Mouse (Mus musculus): ENCODE data around the gene Cd151.

The Cd151 gene

DNA sequence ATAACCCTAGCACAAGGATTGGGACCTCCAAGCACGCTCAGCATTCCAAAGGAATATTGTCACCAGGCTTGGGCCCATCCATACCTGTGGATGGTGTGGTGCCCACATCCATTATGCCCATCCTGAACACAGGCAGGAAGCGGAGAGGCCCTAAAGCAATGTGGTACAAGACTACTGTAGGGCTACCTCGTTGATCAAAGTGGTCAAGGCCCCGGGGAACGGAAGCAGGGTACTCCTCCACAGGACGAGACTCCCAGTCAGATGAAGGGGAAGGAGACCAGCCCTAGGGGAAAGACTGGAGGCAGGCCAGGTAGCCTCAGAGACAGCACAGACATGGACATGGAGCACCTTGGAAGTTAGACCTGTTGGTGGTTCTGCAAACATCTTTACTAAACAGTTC lies 5.6 kb downstream of the Cd151 start:
- DNase-seq (ENCODE audit: low read depth, low spot score), result no peak

DNA sequence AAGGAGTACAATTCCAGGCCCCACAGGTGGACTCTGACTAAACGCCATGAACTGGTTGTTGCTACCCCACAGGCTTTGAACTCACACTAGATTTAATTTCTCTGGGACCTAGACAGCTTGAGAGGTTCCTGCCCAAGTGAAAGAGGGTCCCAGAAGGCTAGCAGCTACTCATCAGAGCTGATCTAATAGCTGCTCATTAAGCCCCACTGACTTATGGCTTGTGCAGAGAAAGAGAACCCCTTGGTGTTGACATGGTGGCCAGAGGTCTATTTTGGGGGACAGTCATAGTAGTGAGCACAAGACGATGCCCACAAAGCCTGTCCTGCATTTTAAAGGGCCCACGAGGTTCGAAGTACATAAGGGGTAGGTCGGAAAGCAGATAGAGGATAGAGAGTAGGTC lies 7.0 kb downstream of the Cd151 start:
- no peak for DNase-seq (ENCODE audit: low read depth, low spot score)

DNA sequence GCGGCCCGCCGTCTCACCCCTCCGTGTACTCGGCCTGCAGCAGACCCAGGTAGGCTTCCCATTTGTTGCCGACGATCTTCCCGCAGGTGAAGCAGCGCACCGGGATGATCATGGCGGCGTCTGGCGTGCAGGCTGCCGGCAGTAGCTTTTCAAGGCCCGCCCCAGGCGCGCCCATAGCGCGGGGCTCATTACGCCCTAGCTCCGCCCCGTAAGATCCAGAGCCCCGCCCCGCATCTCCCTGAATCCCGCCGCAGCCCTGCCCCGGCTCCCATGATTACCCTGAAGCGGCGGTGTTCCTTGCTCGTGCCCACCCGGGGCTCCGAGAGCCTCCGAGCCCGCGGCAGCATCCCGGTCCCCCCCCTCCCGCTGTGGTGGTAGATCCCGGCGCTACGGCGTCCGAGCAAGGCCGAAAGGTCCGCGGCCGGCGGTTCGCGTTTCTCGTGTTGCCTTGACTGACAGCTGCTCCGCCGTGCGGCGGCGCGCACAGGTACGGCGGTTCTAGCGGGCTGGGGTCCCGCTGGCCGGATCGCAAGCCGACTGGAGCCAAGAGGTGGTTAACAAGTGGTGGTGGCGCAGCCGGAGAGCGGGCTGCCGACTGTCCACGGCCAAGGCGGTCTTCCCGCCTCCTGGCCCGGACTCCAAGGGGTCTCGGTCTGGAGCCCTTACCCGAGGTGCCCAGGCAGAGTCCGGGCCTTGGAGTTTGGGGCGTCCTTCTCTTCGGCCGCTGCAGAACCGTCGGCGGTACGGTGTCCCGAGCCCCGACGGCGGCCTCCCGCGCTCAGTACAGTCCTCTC lies 8.0 kb downstream of the Cd151 start, which contains the start of the genes Polr2l and Tspan4:
Gene Polr2l, minus strand, starts transcription at position 122 of the 794 bp plus-strand sequence.
Gene Tspan4, plus strand, starts transcription at position 230 of the 794 bp plus-strand sequence.
- DNase-seq (ENCODE audit: low read depth, low spot score), result peak; percentile 78

DNA sequence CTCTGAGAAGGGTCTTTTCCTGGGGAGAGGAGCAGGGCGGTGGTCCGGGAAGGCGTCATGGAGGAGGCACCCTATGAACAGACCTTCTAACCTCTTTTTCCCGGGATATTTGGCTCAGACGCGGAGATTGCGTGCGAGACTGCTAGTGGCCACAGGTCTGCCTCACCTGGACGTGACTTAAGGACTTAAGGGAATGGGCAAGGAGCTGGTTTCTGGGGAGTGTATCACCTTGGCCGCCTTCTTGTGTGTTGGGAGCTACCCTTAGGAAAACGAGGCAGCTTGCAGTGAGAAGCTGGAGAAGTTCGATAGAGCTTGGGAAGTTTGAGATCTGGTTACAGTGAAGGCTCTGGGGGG lies 8.6 kb downstream of the Cd151 start:
- DNase-seq (ENCODE audit: low read depth, low spot score), result no peak

DNA sequence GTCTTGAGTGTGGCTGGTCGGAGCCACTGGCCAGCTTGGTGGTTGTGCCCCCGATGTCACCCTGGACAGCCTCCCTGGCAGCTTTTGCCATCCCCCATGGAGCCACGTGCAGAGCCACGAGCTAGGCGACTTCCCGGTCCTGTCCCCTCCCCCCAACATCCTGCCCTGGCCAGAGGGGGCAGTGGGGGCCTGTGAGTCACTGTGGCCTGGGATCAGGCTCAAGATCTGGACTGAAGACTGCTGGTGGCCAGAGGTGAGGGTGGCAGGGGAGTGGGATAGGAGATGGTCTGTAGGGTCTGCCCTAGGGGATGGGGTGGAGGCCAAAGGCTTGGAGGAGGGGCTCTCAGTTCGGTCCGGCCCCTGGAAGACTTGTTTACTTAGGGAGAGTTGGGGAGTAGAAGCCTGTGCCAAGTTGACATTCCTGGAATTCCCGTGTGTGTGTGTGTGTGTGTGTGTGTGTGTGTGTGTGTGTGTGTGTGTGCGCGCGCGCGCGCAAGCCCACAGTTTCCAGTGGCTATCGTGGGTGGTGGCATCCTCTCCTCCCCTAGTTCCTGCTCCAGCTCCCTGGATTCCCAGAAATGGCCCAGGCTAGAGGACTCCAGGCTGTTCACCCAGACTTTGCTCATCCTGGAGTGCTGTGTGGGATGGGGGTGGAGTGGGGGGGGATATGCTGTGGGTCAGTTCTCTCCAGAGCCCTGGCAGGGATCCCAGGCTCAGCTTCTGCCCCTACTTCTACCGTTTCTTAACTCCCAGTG lies 9.2 kb downstream of the Cd151 start:
- DNase-seq (ENCODE audit: low read depth, low spot score), result no peak

DNA sequence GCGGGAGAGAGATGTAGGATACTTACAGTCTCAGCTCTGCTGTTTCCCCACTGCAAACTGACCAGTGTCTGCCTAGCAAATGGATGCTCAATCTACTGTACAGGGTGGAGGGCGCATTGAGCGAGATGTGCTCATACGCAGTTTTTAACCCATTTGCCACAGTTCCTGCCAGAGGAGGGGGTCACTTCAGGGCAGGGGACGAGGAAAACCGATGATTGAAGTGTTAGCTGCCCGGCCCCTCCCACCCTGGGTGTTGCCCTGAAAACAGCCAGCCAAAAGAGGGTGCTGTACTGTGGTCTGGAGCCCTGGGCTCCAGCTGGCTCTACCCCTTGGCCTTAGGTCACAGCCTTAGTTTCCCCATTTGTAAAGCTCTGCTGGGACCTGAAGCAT lies 9.8 kb downstream of the Cd151 start:
- no peak for DNase-seq (ENCODE audit: low read depth, low spot score)

DNA sequence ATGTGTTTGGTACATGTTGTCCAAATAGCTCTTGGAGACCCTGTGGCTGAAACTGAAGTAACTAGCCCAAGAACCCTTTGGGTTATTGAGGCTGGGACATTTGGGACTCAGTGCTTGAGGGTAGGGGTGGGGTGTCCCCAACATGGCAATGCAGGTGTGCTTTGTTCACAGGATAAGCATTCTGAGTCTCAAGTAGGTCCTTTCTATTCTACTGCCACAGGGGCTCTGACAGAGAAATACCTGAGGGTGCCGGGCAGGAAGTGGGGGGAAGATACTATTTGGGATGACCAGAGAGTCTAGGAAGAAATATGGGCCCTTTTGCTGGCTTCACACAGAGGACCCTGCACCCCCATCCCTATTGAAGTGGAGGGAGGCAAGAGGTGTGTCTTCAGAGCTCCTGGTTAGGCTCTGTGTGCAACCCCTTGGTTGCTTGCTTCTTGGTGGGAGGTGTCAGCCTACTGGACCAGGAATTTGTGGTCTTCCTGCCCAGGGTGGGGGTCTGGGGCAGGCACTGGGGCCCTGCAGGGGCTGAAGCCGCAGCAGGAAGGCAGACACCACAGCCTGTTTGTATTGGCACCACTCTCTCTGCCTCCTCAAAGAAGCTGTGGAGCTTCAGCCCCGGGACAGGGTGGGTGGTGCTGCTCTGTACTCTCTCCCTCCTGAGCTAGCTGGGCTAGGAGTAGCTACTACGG lies 10.5 kb downstream of the Cd151 start:
- DNase-seq (ENCODE audit: low read depth, low spot score), result no peak

DNA sequence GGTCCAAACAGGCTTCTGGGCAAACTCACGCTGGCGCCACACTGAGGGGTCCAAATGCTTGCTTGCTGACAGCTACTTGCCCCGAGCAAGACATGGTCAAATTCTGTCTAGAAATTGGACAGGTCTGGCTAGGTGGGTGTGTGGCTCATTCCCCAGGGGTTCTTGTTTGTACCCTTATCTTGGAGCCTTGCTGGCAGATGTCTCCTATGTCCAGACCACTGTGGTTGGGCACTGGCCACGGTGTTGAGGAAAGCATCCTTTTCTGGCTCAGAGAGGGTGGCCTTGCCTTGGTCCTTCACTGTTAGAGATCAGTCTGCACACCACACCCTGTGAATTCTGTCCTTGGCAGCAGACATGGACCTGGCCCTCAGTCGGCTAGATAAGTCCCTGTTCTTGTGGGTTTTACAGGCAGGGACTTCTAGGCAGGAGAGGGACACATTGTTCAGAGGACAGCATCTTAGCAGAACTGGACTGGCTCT lies 11.1 kb downstream of the Cd151 start:
- DNase-seq (ENCODE audit: low read depth, low spot score), result no peak

DNA sequence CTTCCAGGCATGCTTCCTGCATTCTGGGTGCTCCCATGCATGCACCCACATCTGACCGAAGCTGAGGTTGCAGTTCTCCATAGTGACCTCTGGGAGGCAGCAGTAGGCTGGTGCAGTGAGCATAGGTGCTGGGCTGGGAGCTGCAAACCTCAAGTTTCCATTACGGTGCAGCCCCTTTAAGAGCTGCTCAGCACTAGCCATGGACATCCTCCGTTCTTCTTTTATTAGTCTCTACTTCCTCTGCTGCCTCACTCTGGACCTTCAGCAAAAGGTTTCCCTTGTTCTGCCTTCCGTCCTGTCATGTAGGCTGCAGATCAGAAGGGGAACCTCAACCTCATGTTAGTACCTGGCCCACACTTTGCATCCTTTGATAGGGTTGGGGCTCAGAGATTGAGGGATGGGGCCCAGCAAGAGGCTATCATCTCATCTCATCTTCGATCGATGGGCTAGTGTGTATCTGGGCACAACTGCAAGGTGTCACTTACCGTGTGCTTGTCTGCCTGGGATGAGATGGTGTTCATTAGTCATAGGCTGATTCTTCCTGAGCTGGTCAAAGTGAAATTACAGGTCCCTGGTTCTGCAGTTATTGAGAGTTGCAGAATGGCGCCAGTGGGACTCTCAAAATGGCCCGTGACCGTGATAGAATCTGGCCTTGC lies 13.8 kb downstream of the Cd151 start:
- DNase-seq (ENCODE audit: low read depth, low spot score), result peak; percentile 69

DNA sequence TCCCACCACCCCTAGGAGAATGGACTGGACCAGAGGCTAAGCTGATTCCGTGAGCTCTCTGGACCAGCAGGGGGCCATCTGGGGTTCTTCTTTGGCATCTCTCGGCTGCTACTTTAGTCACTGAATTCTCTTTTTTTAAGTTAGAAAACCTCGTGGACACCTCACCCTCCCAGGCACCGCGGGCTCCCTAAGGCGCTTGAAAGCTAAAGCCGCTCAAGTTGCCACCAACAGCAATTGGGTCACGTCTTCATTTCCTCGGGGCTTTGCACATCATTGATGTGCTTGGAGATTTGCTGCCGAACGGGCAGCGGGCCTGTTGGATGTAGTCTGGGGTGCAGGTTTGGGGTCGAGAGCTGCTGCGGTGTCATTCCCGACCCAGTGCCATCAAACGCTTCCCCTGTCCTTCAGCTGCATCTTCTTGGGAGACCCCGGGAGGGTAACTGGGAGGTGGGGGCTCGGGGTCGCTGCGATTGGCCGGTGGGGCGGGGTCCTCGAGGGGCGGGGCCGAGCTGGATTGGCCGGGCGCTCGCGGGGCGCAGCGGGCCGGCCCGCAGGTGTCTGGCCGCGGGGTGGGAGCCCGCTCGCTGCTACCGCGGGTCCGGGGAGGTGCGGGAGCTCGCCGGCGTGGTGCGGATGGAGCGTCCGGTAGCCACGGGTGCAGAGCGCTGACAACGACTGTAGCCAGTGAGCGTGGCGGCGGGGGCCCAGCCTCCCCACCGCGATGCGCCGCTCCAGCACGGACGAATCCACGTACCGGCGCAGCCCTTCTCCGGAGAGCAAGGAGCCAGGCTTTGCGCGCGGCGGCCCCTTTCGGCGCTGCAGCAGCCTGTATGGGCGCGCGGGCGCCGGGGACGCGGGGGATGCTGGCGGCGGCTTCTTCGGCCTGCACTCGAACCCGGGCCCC lies 14.6 kb downstream of the Cd151 start:
- no peak for DNase-seq (ENCODE audit: low read depth, low spot score)

DNA sequence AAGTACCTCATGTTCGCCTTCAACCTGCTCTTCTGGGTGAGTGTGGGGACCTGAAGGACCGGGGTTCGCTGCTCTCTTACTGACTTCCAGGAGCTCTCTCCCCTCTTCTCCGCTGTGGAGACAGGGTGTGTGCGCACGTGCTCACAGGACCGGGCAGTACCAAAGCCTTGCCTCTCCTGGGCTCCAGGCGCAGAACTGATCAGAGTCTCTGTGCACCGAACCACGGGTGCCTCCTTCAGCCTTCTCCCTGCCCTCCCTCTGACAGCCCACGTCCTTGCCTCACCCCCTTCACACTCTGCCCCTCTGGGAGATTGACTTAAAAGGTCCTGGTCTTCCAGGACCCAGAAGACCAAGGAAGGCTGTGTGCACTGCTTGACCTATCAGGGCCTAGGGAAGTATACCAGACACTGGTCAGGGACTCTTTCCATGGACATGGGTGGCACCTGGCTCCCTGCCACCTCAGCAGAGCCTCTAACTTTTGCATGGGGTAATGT lies 15.4 kb downstream of the Cd151 start:
- no peak for DNase-seq (ENCODE audit: low read depth, low spot score)

DNA sequence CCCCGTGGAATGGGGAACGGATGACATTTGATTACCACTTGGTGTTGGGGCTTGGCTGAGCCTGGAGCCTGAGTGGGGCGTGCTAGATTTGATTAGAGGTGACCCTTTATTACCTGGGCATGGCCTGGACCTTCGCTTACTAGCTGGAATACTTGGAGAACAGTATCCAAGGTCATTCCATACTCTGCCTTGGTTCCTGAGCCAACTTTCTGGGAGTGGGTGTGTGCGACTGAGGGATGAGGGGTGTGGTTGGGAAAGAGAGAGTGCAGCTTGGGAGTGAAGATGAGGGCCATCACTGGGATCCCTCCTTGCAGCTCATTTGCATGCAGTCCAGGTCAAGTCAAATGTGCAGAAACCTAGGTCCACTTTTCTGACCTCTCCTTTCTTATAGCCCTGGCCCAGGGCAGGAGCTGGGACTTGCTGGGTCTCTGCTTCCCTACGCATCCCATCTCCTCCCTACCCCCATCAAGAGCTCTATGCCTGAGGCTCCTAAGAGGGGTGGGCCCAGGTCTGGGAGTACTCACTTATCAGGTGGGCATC lies 16.0 kb downstream of the Cd151 start:
- no peak for DNase-seq (ENCODE audit: low read depth, low spot score)

DNA sequence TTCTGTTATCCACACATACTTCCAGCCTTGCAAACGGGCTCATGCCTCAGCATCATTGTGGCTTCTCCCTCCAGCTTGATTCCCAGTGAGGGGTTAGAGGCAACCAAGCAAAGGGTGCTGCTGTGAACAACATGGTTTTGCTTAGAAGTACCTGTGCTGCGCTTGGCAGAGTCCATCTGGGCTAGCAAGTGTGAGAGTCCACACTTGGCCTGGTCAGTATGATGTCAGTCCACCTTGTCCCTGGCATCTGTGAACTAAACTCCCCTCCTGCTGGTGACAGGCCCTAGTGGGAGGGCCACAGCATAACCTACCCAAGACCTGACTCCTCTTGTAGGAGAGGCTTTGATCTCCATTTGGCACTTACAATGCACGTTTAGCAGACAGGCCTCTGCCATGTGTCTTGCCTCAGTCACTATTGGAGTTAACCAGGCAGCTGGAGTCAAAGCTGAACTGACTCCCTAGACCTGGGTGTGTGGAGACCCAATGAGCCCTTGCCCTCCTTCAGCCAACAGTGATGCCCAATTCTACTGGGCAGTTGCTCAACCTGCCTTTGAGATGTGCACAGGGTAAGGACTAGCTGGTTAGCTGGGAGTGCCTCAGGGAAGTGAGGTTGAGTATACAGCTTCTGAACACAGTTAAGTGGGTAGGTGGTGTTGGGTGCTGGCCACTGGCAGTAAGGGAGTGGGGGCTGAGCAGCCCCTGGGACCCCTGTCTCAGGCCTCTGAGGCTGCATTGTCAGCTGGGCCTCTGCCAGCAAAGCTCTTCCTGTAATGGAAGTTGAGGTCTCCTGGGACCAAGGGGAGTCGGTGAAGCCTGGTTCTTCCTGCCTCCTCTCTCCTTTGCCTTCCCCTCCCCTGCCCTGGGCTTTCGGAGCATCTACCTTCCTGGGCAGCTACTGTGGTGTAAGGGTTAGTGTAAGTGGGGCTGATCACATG lies 17.3 kb downstream of the Cd151 start:
- no peak for DNase-seq (ENCODE audit: low read depth, low spot score)

DNA sequence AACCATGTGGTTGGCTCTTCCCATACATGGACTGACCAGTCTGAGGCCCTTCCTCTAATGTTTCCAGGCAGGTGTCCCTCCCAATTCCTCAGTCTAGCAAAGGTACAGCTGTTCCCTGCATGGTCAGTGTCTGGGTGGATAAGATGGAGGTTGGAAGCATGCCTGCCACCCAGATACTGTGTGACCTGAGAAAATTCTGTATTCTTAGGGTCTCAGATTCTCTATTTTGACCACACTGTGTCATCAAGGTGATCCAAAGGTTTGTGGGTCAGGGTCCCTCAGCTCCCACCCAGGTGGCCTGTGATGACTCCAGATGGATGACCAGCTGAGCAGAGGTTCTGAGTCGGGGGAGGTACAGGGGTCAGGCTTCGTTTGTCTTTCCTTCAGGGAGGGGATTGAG lies 18.0 kb downstream of the Cd151 start:
- no peak for DNase-seq (ENCODE audit: low read depth, low spot score)

DNA sequence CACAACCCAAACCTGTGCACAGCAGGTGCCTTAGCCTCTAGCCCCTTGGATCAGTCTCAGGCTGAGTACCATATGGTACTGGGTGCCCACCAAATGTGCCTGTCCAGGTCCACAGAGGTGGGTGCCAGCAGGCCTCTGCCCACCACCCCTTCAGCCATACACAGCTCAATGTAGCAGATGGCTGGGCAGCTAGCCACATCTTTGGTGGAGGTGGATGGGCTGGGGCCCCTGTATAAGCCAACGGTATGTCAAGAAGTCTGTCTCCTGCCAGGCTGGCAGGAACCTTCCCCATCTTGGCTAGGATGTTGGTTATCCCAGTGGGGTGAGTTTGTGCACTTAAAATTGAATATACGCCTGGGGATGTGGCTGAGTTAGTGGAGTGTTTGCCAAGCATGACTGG lies 18.4 kb downstream of the Cd151 start:
- no peak for DNase-seq (ENCODE audit: low read depth, low spot score)

DNA sequence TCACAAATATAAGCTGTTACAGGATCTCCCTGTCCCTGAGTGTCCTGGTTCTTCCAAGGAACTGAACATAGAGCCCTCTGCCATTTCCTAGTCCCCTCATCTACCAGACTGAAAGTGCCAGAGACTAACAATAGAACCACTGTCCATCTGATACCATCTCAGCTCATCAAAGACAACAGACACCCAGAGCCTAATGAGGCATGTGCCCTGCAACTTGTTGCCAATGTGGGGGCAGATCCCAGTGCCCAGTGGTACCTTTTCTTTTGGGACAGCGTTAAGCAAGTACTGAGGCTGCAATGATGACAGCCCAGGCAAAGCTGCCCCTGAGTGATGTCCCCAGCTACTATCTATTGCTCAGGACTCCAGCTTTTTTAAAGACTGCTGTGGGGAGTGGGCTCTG lies 19.0 kb downstream of the Cd151 start:
- no peak for DNase-seq (ENCODE audit: low read depth, low spot score)

DNA sequence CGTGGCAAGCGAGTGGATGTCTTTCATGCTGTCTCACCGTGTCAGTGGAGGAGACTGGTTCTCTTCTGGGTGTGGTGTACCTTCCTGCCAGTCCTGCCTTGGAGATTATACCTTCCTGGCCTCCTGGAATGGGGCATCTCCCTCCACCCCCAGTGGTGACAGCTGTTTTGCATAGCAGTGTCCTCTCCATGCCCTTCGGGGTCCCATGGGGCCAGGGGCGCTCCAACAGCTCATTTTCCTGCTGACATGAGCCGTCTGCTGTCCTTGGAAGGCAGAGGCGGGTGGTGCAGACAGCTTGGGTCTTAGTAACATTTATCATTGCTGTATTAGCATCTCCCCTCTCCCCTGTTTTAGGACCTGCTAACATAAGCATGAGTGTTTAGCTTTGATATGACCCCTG lies 19.9 kb downstream of the Cd151 start:
- DNase-seq (ENCODE audit: low read depth, low spot score), result no peak

DNA sequence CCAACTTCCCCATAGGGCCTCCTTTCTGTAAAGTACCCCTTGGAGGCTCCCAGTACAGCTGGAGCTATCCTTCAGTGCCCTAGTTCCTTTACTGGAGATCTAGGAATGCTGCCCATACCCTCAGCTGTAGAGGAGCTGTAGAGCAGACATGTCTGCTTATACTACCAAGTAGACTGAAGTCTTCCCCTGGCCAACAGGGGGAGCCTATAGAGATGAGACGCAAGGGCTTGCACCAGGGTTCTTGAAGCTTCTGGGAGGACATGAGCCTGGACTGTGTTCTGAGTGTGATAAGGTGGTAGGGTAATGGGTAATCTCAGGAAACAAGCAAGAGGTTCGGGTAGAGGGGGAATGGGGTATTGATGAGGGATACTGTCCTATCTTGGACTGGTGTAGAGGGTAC lies 24.0 kb downstream of the Cd151 start:
- DNase-seq (ENCODE audit: low read depth, low spot score), result no peak

DNA sequence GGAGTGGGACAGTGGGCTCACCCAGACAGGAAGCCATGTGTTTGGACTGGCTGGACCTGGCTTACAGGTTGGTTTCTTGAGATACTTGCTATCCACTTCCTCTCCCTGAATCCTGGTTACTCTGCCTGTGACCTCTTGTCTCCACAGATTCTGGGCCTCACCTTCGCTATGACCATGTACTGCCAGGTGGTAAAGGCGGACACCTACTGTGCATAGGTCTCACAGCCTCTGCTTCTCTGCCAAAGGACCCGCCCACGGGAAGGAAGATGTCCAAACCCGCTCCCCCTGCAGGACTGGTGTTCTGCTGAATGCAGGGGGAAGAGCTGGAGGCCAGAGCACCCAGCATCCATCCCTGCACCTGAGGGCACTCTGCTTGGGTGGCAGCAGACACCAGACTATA lies 25.5 kb downstream of the Cd151 start:
- no peak for DNase-seq (ENCODE audit: low read depth, low spot score)
